Mouse (Mus musculus) heart, embryonic 14.5 days (tissue): ENCODE results near the gene Pcolce2. TPM values are rescaled to one million over a fixed set of nuclear protein-coding genes. Genes with fewer than 3 reads are reported as not detected.

Experiments used
- ATAC-seq: fragments of 200-750 bp; cut with Nextera tagmentation; 2 replicates; pipeline ENCODE4 v1.8.0; 2017; ENCODE audit warnings: low read depth, moderate TSS enrichment; ENCODE audit not compliant: insufficient number of reproducible peaks, insufficient read depth, low FRiP score
- H3K27ac ChIP-seq, 2 experiments: fragments of 200-500 bp in 1 of 2; fragments of 300-500 bp in 1 of 2; sonication (generic) in 1 of 2; replicated peaks in 1 of 2; 2 replicates each; pipeline ENCODE4 v1.5.1; 2012 to 2014; ENCODE audit warnings: low read depth in 2 of 2, low read length in 2 of 2, control low read depth in 1 of 2, mild to moderate bottlenecking in 1 of 2, mixed read lengths in 1 of 2; ENCODE audit not compliant: control insufficient read depth in 1 of 2, insufficient read depth in 1 of 2
- H3K27me3 ChIP-seq: fragments of 300-500 bp; sonication (generic); 2 replicates; pipeline ENCODE4 v1.6.1; 2014; ENCODE audit warnings: mild to moderate bottlenecking, low read length, control low read depth; ENCODE audit not compliant: control insufficient read depth, insufficient read depth
- H3K36me3 ChIP-seq: fragments of 300-500 bp; sonication (generic); 2 replicates; pipeline ENCODE4 v1.6.1; 2014; ENCODE audit warnings: mild to moderate bottlenecking, control low read depth, low read length, mixed read lengths; ENCODE audit not compliant: control insufficient read depth, insufficient read depth
- H3K4me1 ChIP-seq, 2 experiments: fragments of 200-500 bp in 1 of 2; fragments of 300-500 bp in 1 of 2; sonication (generic) in 1 of 2; 2 replicates each; pipeline ENCODE4 v1.6.1; 2012 to 2014; ENCODE audit warnings: low read length in 2 of 2, control low read depth in 1 of 2, mixed read lengths in 1 of 2; ENCODE audit not compliant: control insufficient read depth in 2 of 2, insufficient read depth in 2 of 2
- H3K4me2 ChIP-seq: fragments of 300-500 bp; sonication (generic); 2 replicates; pipeline ENCODE4 v1.6.1; 2014; ENCODE audit warnings: mild to moderate bottlenecking, low read length
- H3K4me3 ChIP-seq, 2 experiments: fragments of 200-500 bp in 1 of 2; fragments of 300-500 bp in 1 of 2; sonication (generic) in 1 of 2; 2 replicates each; pipeline ENCODE4 v1.5.1; 2012 to 2014; ENCODE audit warnings: low read length in 2 of 2, mild to moderate bottlenecking in 2 of 2, control low read depth in 1 of 2, low read depth in 1 of 2, moderate library complexity in 1 of 2; ENCODE audit not compliant: control insufficient read depth in 1 of 2, insufficient read depth in 1 of 2
- H3K9ac ChIP-seq: fragments of 300-500 bp; sonication (generic); 2 replicates; pipeline ENCODE4 v1.6.1; 2014; ENCODE audit warnings: mild to moderate bottlenecking, low read length
- H3K9me3 ChIP-seq: fragments of 300-500 bp; sonication (generic); 2 replicates; pipeline ENCODE4 v1.6.1; 2016; ENCODE audit warnings: low read length, control low read depth; ENCODE audit not compliant: control insufficient read depth
- WGBS: fragments of 180-500 bp; shearing (Covaris S2); extraction: QIAGEN DNeasy Blood & Tissue Kit; methylation state at CpG from one replicate; pipeline ENCODE4 v1.1.7; 2014; 5-methylcytosine and 5-hydroxymethylcytosine counted together
- polyA plus RNA-seq: library from polyadenylated mRNA; unstranded; fragments of >200 nt; fragmentation: Nextera tagmentation; extraction: Ambion mirVana; gene quantifications from 2 replicates; pipeline ENCODE4 v1.2.1, GENCODE M21; 2014

Gene Pcolce2
- polyA plus RNA-seq, 1 experiment from 2014 or later, result 0.22 TPM

GRCm38 (mm10) chr9:95603316-95603715 is 34.1 kb upstream of the Pcolce2 start:
- no peak for ATAC-seq
- Histone ChIP-seq H3K27me3 (no peaks in the 10 kb centered on the region), H3K4me1 (peaks cover 0 to 3% of the 10 kb centered on the region in 2 experiments; a peak in 1 of 4 replicates), H3K4me3 (no peak overlapping the region), H3K36me3 (no peaks in the 10 kb centered on the region), H3K9me3 (no peaks in the 10 kb centered on the region), H3K4me2 (no peak overlapping the region), H3K9ac (no peak overlapping the region), H3K27ac (no peak overlapping the region)
- 56% methylated on average over 9 of the region's 9 CpGs for WGBS

- no peak overlapping the region for H3K4me3 ChIP-seq
- H3K4me2 ChIP-seq, result no peak overlapping the region
- WGBS, result 51% methylated on average over 5 of the region's 5 CpGs
- no peaks in the 10 kb centered on the region for H3K9me3 ChIP-seq
- H3K9ac ChIP-seq, result no peak overlapping the region
- ATAC-seq, result no peak
- H3K36me3 ChIP-seq, result no peaks in the 10 kb centered on the region
- H3K4me1 ChIP-seq, result peaks cover 0 to 3% of the 10 kb centered on the region in 2 experiments; a peak in 1 of 4 replicates
- no peaks in the 10 kb centered on the region for H3K27me3 ChIP-seq
- H3K27ac ChIP-seq, result no peak overlapping the region
These were observed 30.2 kb upstream of the Pcolce2 start for GRCm38 (mm10) chr9:95607196-95607595.

GRCm38 (mm10) chr9:95612246-95612768 is 25.1 kb upstream of the Pcolce2 start:
- no peak overlapping the region for H3K27ac ChIP-seq
- H3K4me1 ChIP-seq, result no peaks in the 10 kb centered on the region
- no peak overlapping the region for H3K9ac ChIP-seq
- H3K27me3 ChIP-seq, result no peaks in the 10 kb centered on the region
- 72% methylated on average over 8 of the region's 8 CpGs for WGBS
- H3K36me3 ChIP-seq, result no peaks in the 10 kb centered on the region
- H3K4me3 ChIP-seq, result no peak overlapping the region
- no peak for ATAC-seq
- no peaks in the 10 kb centered on the region for H3K9me3 ChIP-seq
- no peak overlapping the region for H3K4me2 ChIP-seq

- H3K4me2 ChIP-seq, result no peak overlapping the region
- no peak overlapping the region for H3K9ac ChIP-seq
- no peak overlapping the region for H3K27ac ChIP-seq
- H3K9me3 ChIP-seq, result no peaks in the 10 kb centered on the region
- WGBS, result 34% methylated on average over 9 of the region's 9 CpGs
- no peaks in the 10 kb centered on the region for H3K4me1 ChIP-seq
- no peak overlapping the region for H3K4me3 ChIP-seq
- H3K27me3 ChIP-seq, result no peaks in the 10 kb centered on the region
- H3K36me3 ChIP-seq, result no peaks in the 10 kb centered on the region
- ATAC-seq, result no peak
These were observed 23.8 kb upstream of the Pcolce2 start for GRCm38 (mm10) chr9:95613426-95614127.

GRCm38 (mm10) chr9:95614861-95615615 is 22.4 kb upstream of the Pcolce2 start:
- Histone ChIP-seq H3K4me2 (no peak overlapping the region), H3K36me3 (no peaks in the 10 kb centered on the region), H3K4me1 (no peaks in the 10 kb centered on the region), H3K9ac (no peak overlapping the region), H3K9me3 (no peaks in the 10 kb centered on the region), H3K27ac (no peak overlapping the region), H3K27me3 (no peaks in the 10 kb centered on the region), H3K4me3 (no peak overlapping the region)
- 72% methylated on average over 14 of the region's 14 CpGs for WGBS
- ATAC-seq, result no peak

GRCm38 (mm10) chr9:95615961-95616360 is 21.4 kb upstream of the Pcolce2 start:
- Histone ChIP-seq H3K36me3 (no peaks in the 10 kb centered on the region), H3K9me3 (no peaks in the 10 kb centered on the region), H3K27me3 (no peaks in the 10 kb centered on the region), H3K27ac (no peak overlapping the region), H3K9ac (no peak overlapping the region), H3K4me3 (no peak overlapping the region), H3K4me1 (no peaks in the 10 kb centered on the region), H3K4me2 (no peak overlapping the region)
- ATAC-seq, result no peak
- WGBS, result 65% methylated on average over 3 of the region's 3 CpGs

GRCm38 (mm10) chr9:95618572-95618971 is 18.8 kb upstream of the Pcolce2 start:
- Histone ChIP-seq H3K4me2 (no peak overlapping the region), H3K9me3 (no peaks in the 10 kb centered on the region), H3K4me1 (no peaks in the 10 kb centered on the region)

More at GRCm38 (mm10) chr9:95618572-95618971, 18.8 kb upstream of the Pcolce2 start:
- H3K27me3 ChIP-seq, result no peaks in the 10 kb centered on the region
- ATAC-seq, result no peak
- no peaks in the 10 kb centered on the region for H3K36me3 ChIP-seq
- no peak overlapping the region for H3K4me3 ChIP-seq
- WGBS, result 75% methylated on average over 1 of the region's 1 CpGs
- no peak overlapping the region for H3K27ac ChIP-seq
- H3K9ac ChIP-seq, result no peak overlapping the region
